Mouse (Mus musculus): Measurements from ENCODE around the gene Mamstr.
A peak's percentile ranks its signal among the peaks of the same experiment; 100 is the strongest.

Mamstr gene

GRCm38 (mm10) chr7:45639561-45640027, at the start of gene Mamstr:
TSS of gene Mamstr (plus strand) at chr7:45639977.
- no peak for DNase-seq

DNA sequence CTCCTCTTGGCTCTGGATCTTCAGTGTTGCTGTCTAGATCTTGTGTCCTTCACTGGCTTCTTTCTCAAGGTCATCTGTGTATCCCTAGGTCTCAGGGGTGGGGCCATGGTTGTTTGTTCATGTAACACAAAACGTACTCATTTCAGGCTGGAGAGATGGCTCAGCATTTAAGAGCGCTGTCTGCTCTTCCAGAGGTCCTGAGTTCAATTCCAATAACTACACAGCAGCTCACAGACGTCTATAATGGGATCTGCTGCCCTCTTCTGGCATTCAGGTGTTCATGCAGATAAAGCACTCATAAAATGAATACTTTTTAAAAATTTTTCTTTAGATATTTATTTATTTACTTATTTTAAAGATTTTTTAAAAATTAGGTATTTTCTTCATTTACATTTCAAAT, 48.9 kb upstream of the Mamstr start:
- DNase-seq, result no peak

DNA sequence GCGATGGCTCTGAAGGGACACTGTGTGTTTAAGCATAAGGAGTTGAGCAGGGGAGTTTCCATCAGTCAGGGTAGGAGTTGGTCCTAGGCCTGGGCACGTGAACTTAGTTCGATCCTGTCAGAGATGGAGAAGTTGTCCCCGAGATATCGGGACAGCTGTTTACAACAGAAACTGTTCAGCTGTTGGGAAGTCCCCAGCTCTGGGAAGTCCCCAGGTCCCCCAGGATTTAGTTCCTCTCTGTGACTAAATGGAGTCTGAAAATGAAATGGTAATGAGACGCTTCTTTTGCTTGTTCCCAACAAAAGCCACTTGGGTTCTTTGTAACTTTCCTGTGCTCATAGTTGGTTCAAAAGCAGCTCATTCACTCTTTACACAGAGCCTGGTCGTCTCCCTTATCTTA, 47.9 kb upstream of the Mamstr start:
- no peak for DNase-seq

DNA sequence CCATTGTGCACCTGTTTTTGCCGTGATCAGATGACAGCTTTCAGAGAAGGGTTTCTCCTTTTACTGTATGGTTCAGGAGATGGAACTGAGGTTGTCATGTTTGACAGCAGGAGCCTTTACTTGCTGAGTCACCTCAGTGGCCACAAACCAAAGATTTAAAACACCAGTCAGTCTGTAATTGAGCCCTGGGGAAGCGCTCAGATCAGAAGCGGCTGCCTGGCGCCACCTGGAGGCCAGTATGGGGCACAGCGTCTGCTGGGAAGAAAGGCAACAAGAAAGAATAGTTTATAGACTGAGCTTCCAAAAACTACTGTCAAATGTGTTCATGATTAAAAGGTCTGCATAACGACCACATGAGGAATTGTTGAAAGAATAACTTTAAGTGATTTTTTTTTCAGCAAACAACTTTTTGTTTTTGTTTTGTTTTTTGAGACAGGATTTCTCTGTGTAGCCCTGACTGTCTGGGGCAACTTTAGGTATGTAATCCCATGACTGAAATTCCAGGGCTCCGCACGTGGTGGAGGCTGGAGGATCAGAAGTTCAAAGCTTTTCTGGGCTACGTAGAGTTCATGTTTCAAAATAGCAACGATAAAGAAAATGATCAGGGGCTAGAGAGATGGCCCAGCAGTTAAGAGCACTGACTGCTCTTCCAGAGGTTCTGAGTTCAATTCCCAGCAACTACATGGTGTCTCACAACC, 46.5 kb upstream of the Mamstr start:
- peak; percentile 78 for DNase-seq

DNA sequence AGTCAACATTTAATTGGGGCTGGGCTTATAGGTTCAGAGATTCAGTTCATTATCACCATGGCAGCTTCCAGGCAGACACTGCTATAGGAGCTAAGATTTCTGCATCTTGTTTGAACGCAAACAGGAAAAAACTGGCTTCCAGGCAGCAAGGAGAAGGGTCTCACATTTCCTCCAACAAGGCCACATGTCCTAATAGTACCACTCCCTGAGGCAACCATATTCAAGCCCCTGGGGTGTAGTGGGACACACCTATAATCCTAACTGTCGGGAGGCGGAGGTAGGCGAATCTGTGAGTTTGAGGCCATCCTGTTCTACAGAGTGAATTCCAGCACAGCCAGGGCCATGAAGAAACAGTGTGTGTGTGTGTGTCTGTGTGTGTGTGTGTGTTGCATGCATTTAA, 44.6 kb upstream of the Mamstr start:
- DNase-seq, result no peak

DNA sequence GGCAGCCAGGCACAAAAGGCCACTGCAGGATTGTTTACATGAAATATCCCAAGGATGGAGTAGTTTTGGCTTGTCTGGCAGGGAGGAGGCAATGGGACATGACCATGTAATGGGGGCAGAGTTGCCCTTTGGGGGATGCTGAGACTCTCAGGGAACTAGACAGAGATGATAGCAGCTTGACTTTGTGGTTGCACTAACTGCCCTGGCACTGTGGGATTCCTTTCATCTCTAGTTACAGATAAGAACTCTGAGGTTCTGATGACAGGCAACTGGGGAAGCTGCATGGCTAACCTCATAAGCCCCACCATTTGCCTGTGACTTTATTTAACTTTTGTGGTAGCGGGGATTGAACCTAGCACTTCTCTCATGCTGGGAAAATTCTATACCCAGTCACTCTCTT, 43.7 kb upstream of the Mamstr start:
- no peak for DNase-seq

GRCm38 (mm10) chr7:45597013-45597412, 42.8 kb upstream of the Mamstr start:
- DNase-seq, result no peak

DNA sequence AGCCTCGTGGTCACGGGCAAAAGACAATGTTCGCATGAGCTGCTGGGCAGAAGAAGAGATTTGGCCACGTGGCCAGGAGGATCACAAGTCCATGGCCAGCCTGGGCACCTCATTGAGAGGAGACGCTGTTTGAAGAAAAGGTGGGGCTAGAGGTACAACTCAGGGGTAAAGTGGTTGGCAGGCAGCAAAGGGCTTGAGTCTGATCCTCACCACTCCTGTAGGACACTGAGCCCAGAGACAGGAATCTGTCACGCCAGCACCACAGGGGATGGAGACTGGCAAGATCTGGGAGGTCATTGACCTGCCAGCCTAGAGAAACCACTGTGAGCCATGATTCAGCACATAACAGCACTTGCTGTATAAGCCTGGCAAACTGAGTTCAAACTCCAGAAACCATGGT, 42.2 kb upstream of the Mamstr start:
- DNase-seq, result no peak

DNA sequence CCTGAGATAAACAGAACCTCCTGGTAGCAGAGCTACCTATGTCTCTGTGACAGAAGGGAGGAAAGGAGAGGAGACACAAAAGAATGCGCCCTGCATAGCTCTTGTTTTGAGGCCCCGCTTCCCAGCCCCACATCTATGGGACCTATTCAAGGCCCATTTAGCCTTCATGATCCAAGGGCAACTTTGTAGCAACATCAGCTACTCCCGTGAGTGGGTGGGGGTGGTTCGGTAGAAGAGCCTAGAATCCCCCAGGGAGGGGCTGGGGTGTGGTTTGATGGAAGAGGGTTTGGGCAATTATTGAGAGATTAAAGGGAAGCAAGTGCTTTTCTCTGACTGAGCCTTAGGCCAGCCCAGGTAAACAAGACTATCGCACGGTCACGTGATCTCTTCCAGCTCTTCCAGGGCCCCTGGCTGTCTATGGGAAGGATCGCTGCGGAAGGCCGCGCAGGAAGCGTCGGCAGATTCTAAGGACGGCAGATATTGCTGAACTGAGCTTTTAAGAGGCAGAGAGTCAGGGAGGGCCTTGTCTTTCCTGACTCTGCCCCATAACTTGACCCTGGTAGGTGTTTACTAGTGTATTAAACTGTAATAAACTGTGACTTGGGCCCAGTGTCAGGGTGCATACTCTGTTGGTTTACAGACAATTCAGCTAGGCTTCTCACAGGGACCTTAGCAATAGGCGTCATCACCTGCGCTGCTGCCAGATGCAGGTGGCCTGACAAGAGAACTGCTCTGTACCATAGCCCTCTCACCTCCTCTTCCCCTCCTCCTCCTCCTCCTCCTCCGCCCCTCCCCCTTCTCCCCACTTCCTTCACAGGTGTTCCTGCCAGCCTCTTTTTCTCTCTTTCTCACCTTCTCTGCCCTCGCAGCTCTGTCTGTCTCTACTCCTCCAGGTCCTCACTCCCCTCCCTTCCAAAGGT, 40.6 kb upstream of the Mamstr start:
- no peak for DNase-seq

GRCm38 (mm10) chr7:45605704-45606289, 34.0 kb upstream of the Mamstr start:
- DNase-seq, result no peak

DNA sequence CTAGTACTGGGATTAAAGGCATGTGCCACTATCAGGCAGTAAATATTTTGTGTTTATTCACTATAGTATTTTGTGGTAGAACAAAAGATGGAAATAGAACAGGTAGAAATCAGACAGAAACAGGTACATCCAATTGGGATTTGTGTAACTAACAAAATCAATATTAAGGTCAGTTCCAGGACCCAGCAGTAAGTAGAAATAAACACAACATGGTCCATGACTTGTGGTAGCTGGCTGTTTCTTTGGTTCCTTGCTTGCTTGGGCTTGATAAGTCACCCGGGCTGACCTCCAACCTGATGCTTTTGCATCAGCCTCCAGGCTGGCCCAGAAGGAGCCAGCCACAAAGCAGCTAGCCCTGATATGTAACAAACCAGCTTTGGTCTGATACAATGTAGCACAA, 30.3 kb upstream of the Mamstr start:
- DNase-seq, result no peak

DNA sequence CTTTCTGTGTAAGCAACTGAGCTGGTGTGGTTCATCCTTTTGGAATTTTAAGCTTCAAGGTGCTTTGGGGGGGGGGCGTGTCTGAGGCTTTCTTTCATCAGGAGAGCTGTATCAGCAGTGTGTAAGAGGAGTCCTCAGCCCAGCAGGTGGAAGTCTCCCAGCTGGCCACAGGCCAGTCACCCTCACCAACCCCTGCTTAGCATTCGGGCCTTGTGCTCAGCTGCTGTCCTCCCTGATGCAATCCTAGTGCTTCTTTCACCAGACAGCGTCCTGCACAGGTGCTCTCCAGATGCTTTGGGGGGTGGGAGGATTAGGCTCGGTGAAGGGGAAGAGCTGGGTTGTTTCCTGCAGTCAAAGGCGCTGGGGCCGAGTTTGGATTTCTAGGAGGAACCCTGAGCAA, 23.5 kb upstream of the Mamstr start:
- no peak for DNase-seq

GRCm38 (mm10) chr7:45617042-45617695, 22.6 kb upstream of the Mamstr start, which contains the start of gene Fut1:
TSS of gene Fut1 (plus strand) at chr7:45617289.
- DNase-seq, result no peak

DNA sequence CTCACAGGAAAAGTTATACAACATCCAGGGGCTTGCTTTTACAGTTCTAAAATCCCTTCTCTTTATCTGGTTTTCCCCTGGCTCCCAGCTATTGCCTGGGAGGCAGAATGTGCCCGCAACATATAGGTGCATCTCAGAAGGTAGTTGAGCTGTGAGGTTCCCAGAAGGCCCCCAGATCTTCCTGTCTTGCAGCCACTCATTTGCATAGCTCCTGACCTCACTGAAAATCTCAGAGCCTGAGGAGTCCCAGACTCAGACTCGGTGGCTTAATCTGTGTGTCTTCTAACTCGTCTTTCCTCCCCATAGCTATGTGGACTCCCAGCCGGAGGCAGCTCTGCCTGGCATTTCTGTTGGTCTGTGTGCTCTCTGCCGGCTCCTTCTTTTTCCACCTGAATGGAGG, 21.5 kb upstream of the Mamstr start:
- no peak for DNase-seq

DNA sequence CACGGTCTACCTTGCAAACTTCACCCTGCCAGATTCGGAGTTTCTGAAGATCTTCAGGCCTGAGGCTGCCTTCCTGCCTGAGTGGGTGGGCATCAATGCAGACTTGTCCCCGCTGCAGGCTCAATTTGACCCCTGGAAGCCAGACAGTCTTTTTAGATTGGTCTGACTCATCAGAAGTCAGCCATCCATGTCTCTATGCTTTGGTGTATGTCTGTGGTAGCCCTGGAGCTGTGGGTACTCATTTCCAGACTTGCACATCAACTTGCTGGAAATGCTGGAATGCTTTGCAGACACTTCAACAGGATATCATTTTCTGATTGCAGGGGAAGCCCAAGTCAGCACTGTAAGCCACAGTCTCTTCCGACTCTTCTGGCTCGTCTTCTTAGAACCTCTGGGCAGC, 20.2 kb upstream of the Mamstr start:
- no peak for DNase-seq

DNA sequence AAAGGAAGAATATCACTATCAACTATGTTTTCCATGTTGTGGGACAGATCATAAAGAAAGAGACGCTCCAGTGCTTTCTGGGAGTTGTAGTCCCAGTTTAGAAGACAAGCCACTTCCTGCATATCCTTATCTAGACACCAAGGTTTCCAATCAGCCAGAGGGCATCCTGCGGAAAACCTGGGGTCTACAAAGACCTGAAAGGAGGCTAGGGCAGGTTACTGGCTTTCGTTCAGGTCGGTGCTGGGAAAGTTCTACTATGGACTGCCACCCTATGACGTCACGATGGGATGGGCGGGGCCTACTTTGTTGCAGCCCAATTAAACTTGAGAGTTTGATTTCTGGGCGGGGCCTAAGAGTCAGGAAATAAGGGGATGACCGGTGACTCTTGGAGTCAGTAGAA, 18.3 kb upstream of the Mamstr start, which contains the start of gene Izumo1:
Izumo1 (plus strand) TSS at position 369 of the 400 bp plus-strand sequence.
- DNase-seq, result peak; percentile 57

DNA sequence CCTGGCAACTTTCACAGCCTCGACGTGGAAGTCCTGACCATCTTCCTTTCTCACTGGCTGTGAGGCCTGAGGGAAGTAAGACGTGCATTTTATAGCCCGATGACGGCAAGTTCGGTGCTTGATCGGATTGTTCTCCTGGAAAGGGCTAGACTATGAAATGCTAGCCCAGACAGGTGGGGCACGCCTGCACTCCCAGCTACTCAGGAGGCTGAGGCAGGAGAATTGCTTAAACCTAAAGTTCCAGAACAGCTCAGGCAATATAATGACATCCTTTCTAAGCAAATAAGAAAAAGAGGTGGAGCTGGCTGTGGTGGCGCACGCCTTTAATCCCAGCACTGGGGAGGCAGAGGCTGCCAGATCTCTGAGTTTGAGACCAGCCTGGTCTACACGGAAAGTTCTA, 16.3 kb upstream of the Mamstr start:
- no peak for DNase-seq

DNA sequence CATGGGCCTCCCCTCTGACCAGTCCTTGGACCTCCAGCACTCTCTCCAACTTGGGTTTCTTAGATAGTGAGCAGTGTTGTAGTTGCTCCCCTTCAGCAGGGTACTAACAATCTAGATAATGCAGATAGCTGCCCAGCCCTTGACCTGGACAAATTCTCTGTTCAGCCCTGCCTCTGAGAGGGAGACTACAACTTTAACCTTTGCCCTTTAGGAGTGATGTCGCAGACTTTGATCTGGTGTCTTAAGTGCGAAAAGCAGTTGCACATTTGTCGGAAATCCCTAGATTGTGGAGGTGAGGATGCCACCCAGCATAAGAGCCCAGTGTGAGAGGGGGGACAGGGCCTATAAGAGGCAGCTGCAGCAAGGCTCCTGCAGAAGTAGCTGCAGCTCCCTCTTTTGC, 15.1 kb upstream of the Mamstr start:
- DNase-seq, result no peak

- DNase-seq, result no peak
These were observed 14.3 kb upstream of the Mamstr start for GRCm38 (mm10) chr7:45625481-45625880.

DNA sequence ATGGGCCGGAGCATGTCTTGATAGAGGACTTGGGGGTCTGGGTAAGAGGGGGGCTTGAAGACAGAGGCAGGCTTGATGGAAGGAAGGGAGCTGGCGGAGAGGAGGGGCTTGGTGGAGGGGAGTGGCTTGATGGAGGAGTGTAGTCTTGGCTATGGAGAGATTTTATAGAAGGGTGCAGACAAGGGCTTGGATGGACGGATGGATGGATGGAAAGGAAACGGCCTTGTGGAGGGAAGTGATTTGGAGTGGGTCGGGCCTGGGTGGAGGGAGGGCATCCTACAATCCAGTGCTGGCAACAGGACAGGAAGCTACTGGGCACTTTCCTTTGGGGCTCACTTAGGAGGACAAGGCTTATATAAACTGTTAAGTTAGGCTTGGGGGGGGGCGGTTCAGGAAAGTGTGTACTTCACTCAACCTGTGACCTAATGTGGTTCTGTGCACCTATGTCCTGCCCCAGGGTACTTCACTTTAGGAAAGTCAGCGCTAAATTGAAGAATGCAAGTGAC, 13.2 kb upstream of the Mamstr start:
- DNase-seq, result peak; percentile 46

DNA sequence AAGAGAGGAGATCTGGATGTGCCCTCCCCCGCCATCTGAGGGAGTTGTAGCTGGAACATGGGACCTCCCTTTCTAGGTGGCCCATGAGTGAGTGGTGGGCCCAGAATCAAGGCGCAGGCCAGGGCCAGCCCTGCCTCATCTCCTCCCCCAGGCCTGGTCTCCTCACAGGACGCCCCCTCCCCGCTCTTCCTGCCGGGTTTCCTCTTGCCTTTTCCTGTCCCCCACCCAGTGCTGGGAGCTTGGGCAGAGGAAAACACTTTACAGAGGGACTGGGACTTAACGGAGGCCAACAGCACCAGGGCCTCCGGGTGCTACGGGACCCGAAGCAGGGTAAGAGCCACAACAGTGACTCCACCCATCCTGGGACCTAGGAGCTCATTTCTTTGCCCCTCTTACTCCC, 12.5 kb upstream of the Mamstr start, which contains the start of gene Rasip1:
Rasip1 (plus strand) TSS at position 228 of the 400 bp plus-strand sequence.
- peak; percentile 64 for DNase-seq
